Mouse (Mus musculus) erythroid progenitor cell, adult 5-6 weeks (primary cell): Measurements from ENCODE around the gene Gm42421. TPM values are rescaled to one million over a fixed set of nuclear protein-coding genes. Genes with fewer than 3 reads are reported as not detected.

Experiments used
- total RNA-seq, 2 experiments: library from RNA; stranded (forward) in 1 of 2; stranded (reverse) in 1 of 2; fragments of 150-400 nt in 1 of 2; fragments of 186-747, 209-891 nt in 1 of 2; gene quantifications; 2 replicates each; pipeline versions ENCODE4 v1.2.3 to v1.2.4; 2015 to 2017; ENCODE audit warnings: low replicate concordance in 2 of 2

The Gm42421 gene
- total RNA-seq, 2 experiments from 2014 or later = 8.6 to 10.5 TPM

Other genes with a start within 250 kb of the Gm42421 start
- 8.8 and 15.5 TPM in 2 replicates for gene Usp42, start 195.9 kb upstream of the Gm42421 start, total RNA-seq (2015; ENCODE audit: low replicate concordance)
- 2.8 and 15.9 TPM in 2 replicates for gene Usp42, start 195.9 kb upstream of the Gm42421 start, total RNA-seq (2017; ENCODE audit: low replicate concordance)
- 247 and 263 TPM in 2 replicates for gene Eif2ak1, start 110.4 kb upstream of the Gm42421 start, total RNA-seq (2015; ENCODE audit: low replicate concordance)
- 329 and 365 TPM in 2 replicates for gene Eif2ak1, start 110.4 kb upstream of the Gm42421 start, total RNA-seq (2017; ENCODE audit: low replicate concordance)
- not detected in 2 replicates for gene Ankrd61, start 30.5 kb upstream of the Gm42421 start, total RNA-seq (2015; ENCODE audit: low replicate concordance)
- 1.2 and 2.3 TPM in 2 replicates for gene Ankrd61, start 30.5 kb upstream of the Gm42421 start, total RNA-seq (2017; ENCODE audit: low replicate concordance)
- gene Aimp2, start 18.3 kb upstream of the Gm42421 start, total RNA-seq (2015; ENCODE audit: low replicate concordance) = 25.2 and 34.8 TPM in 2 replicates
- gene Aimp2, start 18.3 kb upstream of the Gm42421 start, total RNA-seq (2017; ENCODE audit: low replicate concordance) = 14.9 and 75.8 TPM in 2 replicates
- 36.0 and 49.0 TPM in 2 replicates for gene Pms2, start 18.2 kb upstream of the Gm42421 start, total RNA-seq (2015; ENCODE audit: low replicate concordance)
- gene Pms2, start 18.2 kb upstream of the Gm42421 start, total RNA-seq (2017; ENCODE audit: low replicate concordance) = 79.1 and 92.9 TPM in 2 replicates
- 3.4 and 11.2 TPM in 2 replicates for gene Rsph10b, start 4.9 kb downstream of the Gm42421 start, total RNA-seq (2015; ENCODE audit: low replicate concordance)
- gene Rsph10b, start 4.9 kb downstream of the Gm42421 start, total RNA-seq (2017; ENCODE audit: low replicate concordance) = 5.1 and 12.6 TPM in 2 replicates
- gene Ccz1, start 86.7 kb downstream of the Gm42421 start, total RNA-seq (2015; ENCODE audit: low replicate concordance) = 64.9 and 86.4 TPM in 2 replicates
- gene Ccz1, start 86.7 kb downstream of the Gm42421 start, total RNA-seq (2017; ENCODE audit: low replicate concordance) = 32.5 and 45.2 TPM in 2 replicates
- gene Ocm, start 98.5 kb downstream of the Gm42421 start, total RNA-seq (2015; ENCODE audit: low replicate concordance) = not detected in 2 replicates
- not detected in 2 replicates for gene Ocm, start 98.5 kb downstream of the Gm42421 start, total RNA-seq (2017; ENCODE audit: low replicate concordance)
- gene Lmtk2, start 172.3 kb downstream of the Gm42421 start, total RNA-seq (2015; ENCODE audit: low replicate concordance) = 17.3 and 23.9 TPM in 2 replicates
- 23.1 and 25.4 TPM in 2 replicates for gene Lmtk2, start 172.3 kb downstream of the Gm42421 start, total RNA-seq (2017; ENCODE audit: low replicate concordance)